Mouse (Mus musculus) T-cell, adult 2 months (primary cell): ENCODE data around the gene Arap2.
A peak's percentile ranks its signal among the peaks of the same experiment; 100 is the strongest.
"Not testable (repeated sequence)": the region's sequence is repeated elsewhere in the genome, so short reads cannot be mapped to it uniquely, and the experiment has no call there.

Experiments used
- DNase-seq: peaks from one replicate; pipeline ENCODE4 v3.0.0; 2022; ENCODE audit warnings: low spot score

Gene Arap2

DNA sequence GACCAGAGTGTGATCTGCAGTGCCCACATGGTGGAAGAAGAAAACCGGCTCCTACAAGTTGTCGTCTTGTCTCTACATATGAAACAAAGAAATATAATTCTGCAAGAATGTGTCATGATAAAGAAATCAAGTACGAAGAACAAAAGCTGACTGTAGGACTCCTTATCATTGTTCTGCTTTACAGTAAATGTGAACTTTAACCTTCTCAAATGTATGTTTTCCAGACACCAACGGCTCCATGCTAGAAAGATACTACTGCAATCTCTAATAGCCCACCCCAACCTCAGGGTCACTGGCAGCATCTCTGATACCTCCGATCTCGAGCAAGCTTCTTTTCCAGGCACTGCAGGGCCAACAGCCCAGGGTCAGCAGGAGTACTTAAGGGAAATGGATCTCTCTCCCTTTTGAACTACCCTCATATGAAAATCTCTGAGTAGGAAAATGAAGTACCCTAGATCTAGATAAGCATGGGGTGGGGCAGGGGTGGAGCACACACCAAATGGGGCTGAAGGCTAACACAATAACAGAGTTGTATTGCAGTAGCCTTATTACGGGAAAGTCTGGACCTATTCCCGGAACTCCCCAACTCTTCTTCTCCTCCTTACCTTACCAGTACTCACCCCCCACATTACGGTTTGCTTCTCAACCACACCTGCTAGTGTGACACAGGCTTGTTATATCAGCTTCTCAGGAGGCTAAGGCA, 22.6 kb downstream of the Arap2 start:
- DNase-seq: no peak

DNA sequence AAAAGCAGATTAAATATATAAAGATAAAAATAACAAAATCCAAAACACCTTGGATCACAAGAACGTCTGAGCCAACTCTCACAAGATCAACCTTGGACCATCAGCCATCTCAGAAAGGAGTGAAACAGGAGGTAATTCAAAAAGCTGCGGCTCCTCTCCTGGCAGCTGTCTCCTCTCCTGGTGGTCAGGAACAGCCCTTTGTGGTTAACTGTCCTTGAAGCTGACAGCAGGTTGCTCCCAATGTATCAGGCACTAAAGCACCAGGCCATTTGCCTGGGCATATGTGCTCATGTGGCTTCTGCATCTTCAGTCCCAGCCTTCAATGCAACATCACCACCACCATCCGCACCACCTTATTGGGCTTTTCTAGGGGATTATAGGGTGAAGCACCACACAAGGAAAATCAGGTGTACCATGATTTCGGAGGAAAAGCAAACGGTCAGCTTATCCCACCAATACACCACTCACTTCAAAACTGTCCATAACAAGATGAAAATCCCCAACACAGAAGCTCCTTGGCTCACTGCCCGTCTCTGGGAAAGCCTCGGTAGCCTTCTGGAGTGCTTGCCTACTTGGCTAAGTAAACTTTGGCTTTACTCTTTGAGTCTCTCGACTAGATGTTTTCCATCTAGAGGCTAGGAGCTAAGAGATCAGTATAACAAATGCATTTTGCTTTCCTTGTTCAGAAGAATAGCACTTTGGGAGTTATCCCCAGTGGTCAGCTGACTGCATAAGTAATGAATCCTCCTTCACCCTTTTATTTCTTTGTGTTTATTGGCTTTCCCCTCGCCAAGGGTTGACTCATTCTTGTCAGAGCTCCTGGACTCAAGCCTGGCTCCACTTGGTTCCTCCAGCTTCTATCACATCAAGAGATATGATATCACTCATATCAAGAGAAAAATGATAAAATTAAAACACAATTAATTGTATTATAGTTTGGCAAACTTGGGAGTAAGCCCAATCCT, 26.2 kb downstream of the Arap2 start:
- DNase-seq: no peak

DNA sequence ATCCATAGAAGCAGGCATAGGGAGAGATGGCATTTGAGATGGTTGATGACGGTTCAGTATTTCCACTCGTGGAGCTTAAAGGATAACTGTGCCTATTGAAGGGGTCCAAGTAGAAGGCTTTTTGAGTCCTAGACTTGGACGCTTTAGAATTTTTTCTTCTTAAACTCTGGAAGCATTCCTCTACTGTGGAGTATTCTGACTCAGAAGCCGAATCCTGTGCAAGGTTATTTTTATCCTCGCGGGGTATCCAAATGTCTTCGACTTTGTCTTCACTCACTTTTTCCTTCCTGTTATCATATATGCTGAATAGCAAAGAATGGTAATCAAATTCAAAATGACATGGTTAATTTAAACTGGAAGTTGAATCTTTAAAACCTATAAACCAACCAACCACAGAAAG, 35.4 kb downstream of the Arap2 start:
- not testable (repeated sequence) for DNase-seq

DNA sequence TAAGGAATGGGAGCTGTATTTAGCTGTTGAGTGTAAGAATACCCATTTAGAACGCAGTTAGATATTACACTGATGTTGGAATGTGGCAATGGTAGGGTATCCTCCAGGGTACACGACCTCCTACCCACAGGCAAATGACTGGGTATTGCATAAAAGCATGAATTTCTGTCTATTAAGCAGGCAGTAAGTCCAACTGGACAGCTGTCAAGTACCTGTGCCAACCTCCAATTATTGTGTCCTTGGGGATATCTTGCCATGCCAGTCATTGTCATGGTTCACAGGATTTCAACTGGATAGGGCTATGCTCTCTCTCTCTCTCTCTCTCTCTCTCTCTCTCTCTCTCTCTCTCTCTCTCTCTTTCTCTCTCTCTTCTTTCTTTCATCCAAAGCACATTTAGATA, 40.4 kb downstream of the Arap2 start:
- DNase-seq: no peak

DNA sequence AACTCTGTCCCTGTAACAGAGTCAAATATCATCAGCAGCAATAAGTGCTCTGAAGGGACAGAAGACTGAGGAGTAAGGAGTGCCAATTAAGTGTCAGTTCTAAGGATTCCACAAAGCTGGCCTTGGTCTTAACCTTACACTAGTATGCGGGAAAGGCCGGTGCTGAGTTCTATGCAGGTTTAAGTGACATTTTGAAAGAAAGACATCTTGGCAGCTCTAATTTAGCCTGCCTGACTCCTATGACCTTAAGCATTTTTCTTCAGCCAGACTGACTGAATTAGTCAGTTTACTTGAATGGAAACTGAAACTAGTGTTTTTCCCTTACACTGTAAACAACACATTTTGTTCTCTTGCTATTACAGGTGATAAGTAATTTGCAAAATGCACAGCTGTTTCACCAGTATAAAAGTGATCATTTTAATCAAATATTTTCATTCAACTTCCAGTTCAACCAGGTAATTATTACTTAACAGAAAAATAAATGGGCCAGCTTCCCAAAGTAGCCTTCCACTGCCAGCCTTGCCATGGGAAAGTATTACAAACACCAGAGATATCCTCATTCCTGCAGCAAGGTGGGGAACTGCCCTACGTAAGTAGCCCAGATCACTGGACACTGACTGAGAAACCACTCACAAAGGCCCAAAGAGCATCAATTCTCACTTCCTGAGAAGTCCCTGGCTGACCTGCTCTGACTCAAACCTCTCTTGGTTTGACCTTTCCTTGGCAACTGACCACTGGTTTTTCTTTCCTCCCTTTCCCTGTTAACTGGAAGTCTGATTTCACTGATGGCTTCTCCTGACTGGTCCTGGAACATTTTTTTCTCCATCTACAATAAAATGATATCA, 42.5 kb downstream of the Arap2 start:
- no peak for DNase-seq

DNA sequence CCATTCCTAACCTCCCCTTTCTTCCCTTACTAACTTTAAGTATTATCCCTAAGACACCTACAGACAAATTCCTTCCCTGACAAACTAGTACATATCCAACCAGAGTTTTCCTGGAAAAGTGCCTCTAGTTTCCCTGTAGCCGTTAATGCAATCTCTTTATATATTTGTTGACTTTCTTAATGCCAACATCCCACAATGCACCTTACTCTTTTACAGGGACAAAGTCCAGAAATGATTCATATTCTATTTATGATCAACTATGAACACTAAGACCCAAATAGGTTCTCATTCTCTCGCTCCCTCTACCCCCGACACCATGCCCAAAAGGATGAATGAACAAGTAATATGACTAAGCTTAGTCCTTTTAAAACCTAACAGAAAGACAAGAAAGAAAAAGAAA, 49.5 kb downstream of the Arap2 start:
- no peak for DNase-seq

DNA sequence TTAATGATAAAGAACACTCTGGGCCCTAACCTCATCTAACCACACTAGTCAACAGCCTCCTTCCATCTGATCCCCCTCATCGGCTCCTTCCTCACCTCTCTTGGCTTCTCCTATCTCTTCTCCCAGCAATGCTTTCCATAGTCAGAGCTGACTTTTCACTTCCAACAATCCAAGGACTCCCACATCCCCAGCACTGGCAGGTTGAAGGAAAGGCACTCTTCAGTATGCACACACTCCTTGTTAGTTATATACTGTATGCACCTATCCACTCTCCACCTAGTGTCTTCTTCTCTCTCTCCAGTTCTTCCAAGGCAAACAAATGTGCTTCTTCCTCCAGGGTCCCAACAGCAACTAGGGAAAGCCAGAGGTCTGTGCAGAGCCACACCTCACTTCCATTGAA, 50.0 kb downstream of the Arap2 start:
- no peak for DNase-seq

DNA sequence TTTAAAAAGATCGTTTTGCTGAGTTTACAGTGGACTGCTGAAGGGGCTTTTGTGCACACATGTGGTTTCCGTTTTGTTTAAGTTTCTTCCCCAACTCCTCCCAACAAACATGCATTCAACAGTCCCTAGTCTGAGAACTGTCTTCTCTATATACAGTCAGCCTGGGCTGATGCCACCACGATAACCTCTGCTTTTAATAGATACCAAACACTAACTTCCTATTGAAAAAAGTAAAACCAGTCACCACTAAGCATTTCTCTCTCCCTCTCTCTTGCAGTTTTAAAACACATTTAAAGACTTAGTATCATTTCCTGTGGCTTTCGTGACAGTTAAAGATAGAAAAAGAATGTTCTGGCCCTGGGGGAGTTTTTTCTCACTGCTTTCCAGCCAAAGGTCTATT, 50.5 kb downstream of the Arap2 start:
- DNase-seq: peak; percentile 1

DNA sequence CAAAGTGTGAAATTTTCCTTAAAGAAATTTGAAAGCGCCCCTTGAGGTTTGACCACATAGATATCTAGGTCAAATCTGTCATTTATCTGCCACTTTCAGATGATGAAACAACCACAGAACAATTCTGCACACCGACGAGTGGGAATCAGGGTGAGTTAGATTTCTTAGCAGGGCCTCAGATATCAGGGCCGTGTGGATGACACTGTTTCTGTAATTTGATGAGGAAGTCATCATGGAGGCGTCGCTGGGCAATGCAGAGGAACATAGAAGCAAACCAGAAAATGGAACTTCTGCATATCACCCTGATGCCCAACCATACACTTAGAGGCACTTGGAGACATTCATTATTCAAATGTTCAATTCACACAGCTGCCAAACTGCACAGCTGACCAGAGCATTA, 55.0 kb downstream of the Arap2 start:
- DNase-seq: peak; percentile 12

DNA sequence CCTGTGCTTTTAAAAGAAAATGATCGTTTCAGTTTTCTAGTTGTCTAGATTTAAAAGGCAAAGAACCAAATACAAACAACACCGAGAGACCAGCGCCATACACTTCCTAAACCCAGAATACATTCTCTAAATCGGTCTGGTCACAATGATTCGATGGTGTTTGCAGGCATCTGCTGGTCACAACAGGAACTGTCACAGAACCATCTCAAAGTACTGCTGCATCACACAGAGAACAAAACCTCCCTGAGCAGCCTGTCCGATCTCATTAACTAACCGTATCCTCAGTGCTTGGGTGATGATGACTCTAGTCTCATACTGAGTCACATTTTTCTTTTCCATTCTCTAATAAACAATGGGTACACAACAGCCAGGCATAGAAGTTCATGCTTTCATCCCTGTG, 59.1 kb downstream of the Arap2 start:
- no peak for DNase-seq

DNA sequence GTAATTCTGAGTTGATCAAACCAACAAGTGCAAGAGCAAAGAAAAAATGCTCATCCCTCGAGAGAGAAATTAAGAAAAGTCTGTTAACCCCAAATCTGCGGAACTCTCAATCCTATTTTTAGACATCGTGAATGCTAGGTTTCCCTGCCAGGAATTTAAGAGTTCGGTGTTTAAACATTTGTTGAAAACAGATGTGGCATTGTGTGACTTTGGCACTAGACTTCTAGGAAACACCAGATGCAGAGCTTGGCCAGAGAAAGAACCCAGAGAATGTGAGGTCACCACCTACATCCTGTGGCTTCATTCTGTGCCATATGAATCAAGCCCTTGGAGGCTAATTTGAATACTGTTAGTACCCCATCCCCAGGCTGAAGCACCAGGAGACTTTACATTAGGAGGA, 76.0 kb downstream of the Arap2 start:
- no peak for DNase-seq

DNA sequence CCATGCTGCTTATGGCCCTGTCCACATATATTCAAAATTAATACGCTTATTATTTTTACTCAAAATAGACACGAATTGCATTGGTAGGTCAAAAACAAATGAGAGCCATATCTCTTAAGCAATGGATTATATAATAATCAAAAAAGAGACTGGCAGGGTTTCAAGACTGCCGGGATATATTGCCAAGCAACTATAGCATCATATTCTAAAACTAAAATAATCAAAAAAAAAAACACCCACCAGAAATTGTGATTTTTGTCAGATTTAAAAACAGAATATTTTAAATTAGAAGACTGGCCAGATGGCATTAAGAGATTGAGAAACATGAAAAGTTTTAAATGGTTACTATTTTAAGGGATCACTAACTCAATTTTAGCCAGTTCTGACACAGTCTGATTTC, 82.2 kb downstream of the Arap2 start:
- DNase-seq: no peak

DNA sequence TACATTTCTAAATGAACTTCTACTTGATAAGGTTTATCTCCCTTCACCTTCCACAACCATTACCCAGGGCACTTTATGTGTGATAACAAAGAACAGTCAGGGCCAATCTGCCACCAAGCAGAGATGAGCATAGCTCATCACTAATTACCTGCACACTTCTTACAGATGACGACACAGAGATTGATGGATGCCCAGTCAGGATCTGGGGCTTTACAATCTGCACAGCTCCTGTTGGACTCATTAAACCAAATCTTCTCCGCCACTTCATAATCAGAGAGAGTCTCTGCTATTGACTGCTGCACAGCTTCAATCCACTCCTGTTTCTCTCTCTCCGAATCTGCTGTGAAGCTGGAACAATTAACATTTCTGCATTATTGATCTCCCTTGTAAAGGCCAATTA, 82.8 kb downstream of the Arap2 start:
- DNase-seq: no peak

DNA sequence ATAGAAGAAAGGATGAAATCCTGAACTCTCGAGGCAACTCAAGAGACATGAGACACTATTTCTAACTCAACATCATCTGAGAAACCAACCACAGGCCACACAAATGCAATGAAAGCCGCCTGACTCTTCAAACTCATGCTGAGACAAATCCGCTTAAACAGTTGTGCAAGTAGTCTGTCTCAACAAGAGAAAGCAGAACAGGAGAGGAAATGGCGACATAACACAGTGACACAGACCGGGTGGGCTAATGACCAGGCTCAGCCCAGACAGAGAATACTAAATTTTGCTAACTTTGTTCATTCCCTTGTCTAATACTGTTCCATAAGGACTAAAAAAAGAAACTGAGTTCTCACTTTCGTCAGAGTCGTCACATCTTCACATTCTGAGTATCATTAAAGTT, 88.6 kb downstream of the Arap2 start:
- no peak for DNase-seq

DNA sequence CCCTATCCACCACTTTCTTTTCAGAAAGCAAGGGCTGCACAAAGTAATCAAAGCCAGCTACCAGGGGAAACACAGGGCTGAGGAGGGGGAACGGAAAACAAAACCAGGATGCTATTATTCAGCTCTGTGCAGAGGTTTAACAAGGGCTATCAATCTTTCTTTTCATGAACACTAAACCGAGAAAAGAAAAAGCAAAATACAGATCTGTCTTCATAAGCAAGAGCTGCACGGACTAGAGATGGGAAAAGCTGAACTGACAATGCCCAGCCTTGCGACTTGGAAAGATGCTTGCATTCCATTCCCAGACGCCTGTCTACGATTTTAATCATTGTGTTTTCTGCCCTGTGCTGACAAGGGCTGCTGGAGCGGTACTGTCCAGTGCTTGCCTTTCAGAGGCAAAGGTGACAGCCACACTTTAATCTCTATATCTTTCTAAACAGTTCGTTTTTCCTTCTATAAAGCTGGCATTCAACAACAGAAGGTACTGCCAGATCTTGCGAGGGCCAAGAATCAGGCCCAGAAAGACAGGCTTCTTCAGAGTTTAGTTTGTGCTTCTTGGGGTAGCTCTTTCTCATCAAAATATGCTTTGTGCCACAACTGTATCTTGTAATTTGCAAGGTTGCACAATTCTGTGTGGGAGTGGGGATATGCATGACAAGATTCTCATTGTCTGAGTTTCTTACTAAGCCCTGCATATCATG, 93.1 kb downstream of the Arap2 start:
- DNase-seq: no peak

DNA sequence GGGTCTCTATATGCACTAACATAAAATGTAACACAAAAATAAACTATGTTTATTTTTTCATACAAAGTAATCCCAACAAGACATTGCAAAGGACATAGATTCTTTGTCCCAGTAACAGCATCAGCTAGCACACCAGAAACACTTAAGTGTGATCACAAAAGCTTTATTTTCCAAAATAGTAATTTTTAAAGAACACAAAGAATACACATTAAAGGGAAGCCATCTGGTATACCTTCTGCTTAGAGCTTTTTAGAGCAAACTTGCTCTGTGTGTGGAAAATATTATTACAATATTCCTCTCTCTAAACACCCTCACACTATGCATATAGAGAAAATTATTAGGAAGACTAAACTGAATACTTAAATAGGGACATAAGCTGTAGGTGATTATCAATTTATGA, 100.6 kb downstream of the Arap2 start:
- no peak for DNase-seq

DNA sequence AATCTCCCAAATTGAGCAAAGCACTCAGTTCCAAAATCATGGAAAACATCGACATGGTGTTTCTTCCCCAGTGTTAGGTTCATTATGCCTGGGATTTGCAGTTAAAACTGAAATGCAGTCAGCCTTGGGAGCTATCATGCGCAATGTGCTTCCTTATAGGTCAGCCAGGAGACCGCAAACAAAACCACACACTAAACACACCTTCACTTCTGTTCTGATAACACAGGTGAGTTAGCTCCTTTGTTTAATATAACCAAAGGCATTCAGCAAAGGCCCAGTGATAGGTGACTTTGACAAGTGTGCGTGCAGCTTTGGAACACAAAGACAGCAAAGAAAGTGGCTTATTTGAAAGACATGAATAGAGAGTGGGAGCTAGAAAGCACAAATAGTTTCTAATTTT, 101.1 kb downstream of the Arap2 start:
- DNase-seq: no peak

DNA sequence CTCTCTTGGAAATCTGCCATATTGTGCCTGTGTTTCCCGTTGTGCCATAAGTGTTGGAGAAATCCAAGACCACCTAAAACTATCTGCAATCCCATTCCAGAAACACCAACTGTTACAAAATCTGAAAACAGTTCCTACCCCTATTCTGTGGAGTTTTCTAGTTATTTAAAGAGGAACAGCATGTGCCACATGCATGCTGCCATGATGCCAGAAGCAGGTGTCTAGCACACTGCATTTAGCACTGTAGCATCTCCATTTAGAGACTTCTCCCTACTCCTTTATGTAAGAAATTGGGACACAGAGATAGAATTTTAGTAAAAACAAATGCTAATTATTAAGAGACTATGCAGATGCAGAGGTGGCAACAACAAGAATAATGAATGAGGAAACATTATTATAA, 102.8 kb downstream of the Arap2 start:
- no peak for DNase-seq

DNA sequence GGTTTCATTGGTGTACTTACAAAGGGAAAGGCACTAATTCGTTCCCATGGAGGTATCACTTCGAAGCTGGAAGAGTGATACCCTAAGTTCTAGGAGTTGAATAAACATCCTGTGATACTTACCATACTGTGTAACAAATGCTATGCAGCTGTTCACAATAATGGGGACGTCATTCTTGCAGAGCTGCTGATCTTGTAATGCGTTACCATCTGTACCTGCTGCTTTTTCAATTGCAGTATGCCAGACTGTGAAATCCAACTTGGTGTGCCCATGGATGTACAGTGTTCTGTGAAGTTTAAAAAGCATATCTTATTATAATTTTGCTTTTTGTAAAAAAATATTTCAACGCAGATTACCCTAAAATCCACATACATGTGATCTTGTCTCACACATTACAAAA, 112.0 kb downstream of the Arap2 start:
- DNase-seq: no peak

DNA sequence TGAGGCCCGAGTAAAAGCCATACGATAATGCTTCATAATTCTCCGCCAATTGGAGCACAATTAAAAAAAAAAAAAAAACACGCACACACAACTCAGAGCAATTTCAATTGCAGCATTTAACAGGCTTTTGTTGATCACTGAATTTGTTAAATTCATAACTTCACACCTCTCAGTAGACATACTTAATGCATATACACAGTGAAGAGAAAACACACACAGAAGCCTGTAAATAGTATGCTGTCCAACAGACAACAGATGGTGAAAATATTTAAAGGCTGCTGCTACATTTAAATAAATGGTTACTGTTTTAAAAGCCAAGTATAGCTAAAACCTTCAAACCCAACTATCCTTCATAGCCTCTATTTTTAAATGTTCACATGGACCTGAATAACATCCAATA, 123.6 kb downstream of the Arap2 start:
- no peak for DNase-seq

DNA sequence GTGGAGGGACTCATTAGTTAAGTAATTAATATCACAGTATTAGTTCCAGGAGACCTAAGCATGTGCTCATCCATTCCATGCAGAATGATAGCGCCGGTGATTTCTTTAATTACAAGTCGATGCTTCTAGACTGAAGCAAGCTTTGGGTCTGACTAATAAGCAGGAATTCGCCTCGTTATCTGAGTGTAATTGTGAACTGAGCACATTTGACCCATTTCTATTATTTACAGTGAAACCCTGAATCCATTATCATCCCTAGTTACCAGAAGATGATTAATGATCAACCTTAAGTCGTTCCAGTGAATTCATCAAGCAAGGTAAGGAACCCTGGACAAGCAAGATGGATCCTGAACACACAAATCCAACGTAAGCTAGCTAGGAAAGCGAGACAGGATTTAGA, 125.5 kb downstream of the Arap2 start:
- no peak for DNase-seq

DNA sequence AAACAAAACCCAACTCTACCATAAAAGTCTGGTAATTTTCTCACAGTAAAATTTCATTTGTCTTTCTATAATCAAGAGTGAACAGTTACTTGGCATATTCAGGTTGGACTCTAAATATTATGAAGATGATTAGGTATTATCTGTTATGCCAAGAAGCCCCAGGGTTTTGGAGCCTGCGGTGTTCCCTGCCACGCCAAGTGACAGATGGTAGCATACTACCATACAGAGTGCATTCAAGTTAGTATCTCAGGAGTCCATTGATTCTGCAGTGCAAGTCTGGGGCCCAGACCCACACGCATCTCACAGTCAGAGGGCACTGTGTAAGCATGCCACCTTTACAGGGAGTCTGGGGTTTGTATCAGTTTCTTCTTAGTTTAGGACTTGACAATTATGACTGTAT, 129.6 kb downstream of the Arap2 start:
- DNase-seq: no peak
